ENCODE assay signal across 9 mouse cellular contexts in the genomic region with DNA sequence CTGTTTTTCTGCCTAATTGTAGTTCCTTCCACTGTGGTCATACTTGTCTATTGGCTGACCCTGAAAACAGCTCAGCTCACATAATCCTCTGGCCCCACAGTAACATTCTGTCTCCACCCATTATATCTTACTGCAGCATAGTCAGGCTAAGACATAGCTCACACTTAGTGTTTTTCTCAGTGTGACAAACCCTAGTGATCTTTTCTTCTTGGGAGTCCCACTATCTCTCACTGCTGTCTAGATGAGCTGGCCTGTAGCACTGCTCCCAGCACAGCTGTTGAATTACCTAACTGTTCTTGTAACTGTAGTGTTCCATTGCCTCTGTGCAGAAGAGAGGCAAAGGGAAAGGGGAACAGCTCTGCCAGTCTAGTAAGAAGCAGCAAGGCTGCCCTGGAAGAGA. TPM values are rescaled to one million over a fixed set of nuclear protein-coding genes. Genes with fewer than 3 reads are reported as not detected.
DNase-seq lines count a peak whose midpoint lies in the region; ATAC-seq and TF ChIP-seq lines count a peak whose summit lies in the region.
"Had no signal": no experiment of that assay in that cellular context is flagged by ENCODE, and none has a peak within 500 bp of the region (broad histone marks: within the 10 kb centered on the region; RNA-seq: fewer than 3 reads in every experiment).

No protein-coding gene starts in this region.

- no peak for TF ChIP-seq CTCF in G1E (IDR thresholded peaks at IDR 0.05; ENCODE audit: low read depth, low read length)
- TF ChIP-seq CTCF in bone marrow, adult 2 months (IDR thresholded peaks at IDR 0.05; ENCODE audit: control insufficient read depth, insufficient read depth, low read length), result no peak

- H3K4me2 ChIP-seq in hindbrain, embryonic 13.5 days, result no peak overlapping the region
- no peak overlapping the region for H3K4me2 ChIP-seq in hindbrain, embryonic 11.5 days (replicated peaks; ENCODE audit: low read depth, low read length)
- H3K4me2 ChIP-seq in liver, embryonic 11.5 days, result peak overlapping the region; percentile 51

- H3K4me3 ChIP-seq in hindbrain, embryonic 13.5 days, result no peak overlapping the region
- H3K4me3 ChIP-seq in hindbrain, embryonic 11.5 days (ENCODE audit: low read depth, low read length), result no peak overlapping the region
- no peak overlapping the region for H3K4me3 ChIP-seq in G1E (ENCODE audit: low read depth, low read length)
- no peak overlapping the region for H3K4me3 ChIP-seq in bone marrow, adult 2 months (replicated peaks; ENCODE audit: control insufficient read depth, low read depth, low read length)
- no peak overlapping the region for H3K4me3 ChIP-seq in liver, embryonic 11.5 days (ENCODE audit: low read depth, low read length)

- H3K27ac ChIP-seq in hindbrain, embryonic 13.5 days, result no peak overlapping the region
- H3K27ac ChIP-seq in hindbrain, embryonic 11.5 days (ENCODE audit: low read depth, low read length), result no peak overlapping the region
- peak overlapping the region; percentile 79 for H3K27ac ChIP-seq in bone marrow, adult 2 months (ENCODE audit: control insufficient read depth, insufficient read depth, low read depth, low read length, poor library complexity)
- peak overlapping the region; percentile 100 for H3K27ac ChIP-seq in liver, embryonic 11.5 days (ENCODE audit: low read depth, low read length)

- no peak for TF ChIP-seq POLR2A in bone marrow, adult 2 months (IDR thresholded peaks at IDR 0.05; ENCODE audit: borderline replicate concordance, control insufficient read depth, low read depth, low read length)

- no peaks in the 10 kb centered on the region for H3K9me3 ChIP-seq in hindbrain, embryonic 13.5 days
- H3K9me3 ChIP-seq in hindbrain, embryonic 11.5 days (ENCODE audit: control insufficient read depth, low read length), result no peaks in the 10 kb centered on the region
- H3K9me3 ChIP-seq in G1E (replicated peaks), result no peaks in the 10 kb centered on the region
- no peaks in the 10 kb centered on the region for H3K9me3 ChIP-seq in liver, embryonic 11.5 days (ENCODE audit: control insufficient read depth, low read length)

- peak overlapping the region; percentile 40; the same call in 1 of the 2 replicates for H3K9ac ChIP-seq in hindbrain, embryonic 13.5 days
- H3K9ac ChIP-seq in hindbrain, embryonic 11.5 days (ENCODE audit: low read depth, low read length), result no peak overlapping the region
- peak overlapping the region; percentile 68 for H3K9ac ChIP-seq in liver, embryonic 11.5 days (ENCODE audit: low read depth, low read length)

- no peak for DNase-seq in hindbrain, embryonic 11.5 days (ENCODE audit: low spot score)
- no peak for DNase-seq in G1E (ENCODE audit: low spot score)
- no peak for DNase-seq in liver, embryonic 11.5 days (ENCODE audit: low spot score)
- no peak for DNase-seq in urinary bladder, postnatal 25 days (ENCODE audit: low spot score)
- DNase-seq in kidney, postnatal 36 days, result no peak
- no peak for DNase-seq in cerebellum, adult 8-10 months

- H3K4me1 ChIP-seq in hindbrain, embryonic 13.5 days (replicated peaks), result peaks cover 14% of the 10 kb centered on the region
- H3K4me1 ChIP-seq in hindbrain, embryonic 11.5 days (replicated peaks; ENCODE audit: control insufficient read depth, insufficient read depth, low read length), result no peaks in the 10 kb centered on the region
- H3K4me1 ChIP-seq in G1E (ENCODE audit: insufficient read depth, low read depth, low read length), result peaks cover 87% of the 10 kb centered on the region
- peaks cover 17% of the 10 kb centered on the region for H3K4me1 ChIP-seq in bone marrow, adult 2 months (ENCODE audit: control insufficient read depth, insufficient read depth, low read length)
- peaks cover 74% of the 10 kb centered on the region for H3K4me1 ChIP-seq in liver, embryonic 11.5 days (replicated peaks; ENCODE audit: control insufficient read depth, insufficient read depth, low read length)

- H3K36me3 ChIP-seq in hindbrain, embryonic 13.5 days, result peaks cover 30% of the 10 kb centered on the region; the same call in 1 of the 2 replicates
- H3K36me3 ChIP-seq in hindbrain, embryonic 11.5 days (ENCODE audit: control insufficient read depth, insufficient read depth, low read length), result no peaks in the 10 kb centered on the region; the same call in 1 of the 2 replicates
- peaks cover 64% of the 10 kb centered on the region for H3K36me3 ChIP-seq in G1E (replicated peaks)
- peaks cover 7% of the 10 kb centered on the region; the same call in 1 of the 2 replicates for H3K36me3 ChIP-seq in liver, embryonic 11.5 days (ENCODE audit: control insufficient read depth, insufficient read depth, low read length)

- ATAC-seq in hindbrain, embryonic 13.5 days (ENCODE audit: low FRiP score), result no peak
- ATAC-seq in hindbrain, embryonic 11.5 days (ENCODE audit: low FRiP score), result no peak
- ATAC-seq in G1E (ENCODE audit: extremely low read depth, insufficient number of reproducible peaks, low FRiP score, poor library complexity, severe bottlenecking), result 0 out of 2 replicates have a peak, but pooled peaks have one; percentile 2
- peak; percentile 72 for ATAC-seq in liver, embryonic 11.5 days (replicated peaks; ENCODE audit: low FRiP score)
- ATAC-seq: Patski had no signal

- no peaks in the 10 kb centered on the region for H3K27me3 ChIP-seq in hindbrain, embryonic 13.5 days
- no peaks in the 10 kb centered on the region for H3K27me3 ChIP-seq in hindbrain, embryonic 11.5 days (ENCODE audit: control insufficient read depth, insufficient read depth, low read length)
- H3K27me3 ChIP-seq in G1E (ENCODE audit: insufficient read depth, low read length), result no peaks in the 10 kb centered on the region
- H3K27me3 ChIP-seq in liver, embryonic 11.5 days (replicated peaks; ENCODE audit: control insufficient read depth, insufficient read depth, low read length), result no peaks in the 10 kb centered on the region
- H3K27me3 ChIP-seq: Patski had no signal

RNA-seq across cellular contexts. Expression of gene Rnf216, which starts 53.6 kb away (rescaled TPM):
- 34.0 and 38.3 TPM in 2 replicates for polyA plus RNA-seq in hindbrain, embryonic 13.5 days (2015; fragmentation: Nextera tagmentation; extraction: Ambion mirVana)
- polyA plus RNA-seq in hindbrain, embryonic 11.5 days (2014; fragmentation: Nextera tagmentation; extraction: Ambion mirVana), result 31.1 and 49.5 TPM in 2 replicates
- 87.4 and 89.5 TPM in 2 replicates for total RNA-seq in G1E (2014; fragmentation: Nextera tagmentation)
- total RNA-seq in G1E (2017), result 41.9 and 54.9 TPM in 2 replicates
- polyA plus RNA-seq in G1E (2012), result 35.3 and 35.5 TPM in 2 replicates
- 17.5 and 28.5 TPM in 2 replicates for polyA plus RNA-seq in bone marrow, adult 2 months (2011; ENCODE audit: insufficient read depth, insufficient read length, low replicate concordance, missing spikeins)
- 28.7 and 34.7 TPM in 2 replicates for polyA plus RNA-seq in liver, embryonic 11.5 days (2014; fragmentation: Nextera tagmentation; extraction: Ambion mirVana)

Comparison
In these comparisons a context has a peak if more than half of its experiments do, and no peak if none do; other contexts are left out.
1. ATAC-seq: peak in G1E (single experiment) and liver, embryonic 11.5 days (single experiment); none in hindbrain, embryonic 13.5 days (single experiment) and hindbrain, embryonic 11.5 days (single experiment).
2. H3K27ac ChIP-seq: peak in bone marrow, adult 2 months (single experiment) and liver, embryonic 11.5 days (single experiment); none in hindbrain, embryonic 13.5 days (single experiment) and hindbrain, embryonic 11.5 days (single experiment).